Mouse (Mus musculus): Measurements from ENCODE around the gene Hist1h3a.
"Not testable (repeated sequence)": the region's sequence is repeated elsewhere in the genome, so short reads cannot be mapped to it uniquely, and the experiment has no call there.

Gene Hist1h3a

GRCm38 (mm10) chr13:23757921-23758320, 4.3 kb downstream of the Hist1h3a start:
- no peak for DNase-seq (ENCODE audit: low spot score)

- DNase-seq (ENCODE audit: low spot score) = no peak
Observed at GRCm38 (mm10) chr13:23757211-23757773, 4.9 kb downstream of the Hist1h3a start.

DNA sequence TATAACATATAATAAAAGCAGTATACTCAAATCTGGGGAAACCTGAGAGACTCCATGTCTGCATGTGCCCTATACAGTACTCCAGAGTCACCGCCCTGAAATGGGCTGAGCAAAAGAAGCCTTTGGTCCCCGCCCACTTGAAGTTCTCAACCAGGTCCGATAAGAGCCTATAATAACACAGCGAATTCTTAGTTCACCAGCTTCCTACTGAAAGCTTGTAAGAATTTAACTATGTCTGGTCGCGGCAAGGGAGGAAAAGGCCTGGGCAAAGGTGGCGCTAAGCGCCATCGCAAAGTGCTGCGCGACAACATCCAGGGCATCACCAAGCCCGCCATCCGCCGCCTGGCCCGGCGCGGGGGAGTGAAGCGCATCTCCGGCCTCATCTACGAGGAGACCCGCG, 5.4 kb downstream of the Hist1h3a start, which contains the start of gene Hist1h4b:
Hist1h4b (plus strand) TSS at position 224 of the 400 bp plus-strand sequence.
- no peak for DNase-seq (ENCODE audit: low spot score)

GRCm38 (mm10) chr13:23755000-23755399, 7.2 kb downstream of the Hist1h3a start:
- no peak for DNase-seq (ENCODE audit: low spot score)

DNA sequence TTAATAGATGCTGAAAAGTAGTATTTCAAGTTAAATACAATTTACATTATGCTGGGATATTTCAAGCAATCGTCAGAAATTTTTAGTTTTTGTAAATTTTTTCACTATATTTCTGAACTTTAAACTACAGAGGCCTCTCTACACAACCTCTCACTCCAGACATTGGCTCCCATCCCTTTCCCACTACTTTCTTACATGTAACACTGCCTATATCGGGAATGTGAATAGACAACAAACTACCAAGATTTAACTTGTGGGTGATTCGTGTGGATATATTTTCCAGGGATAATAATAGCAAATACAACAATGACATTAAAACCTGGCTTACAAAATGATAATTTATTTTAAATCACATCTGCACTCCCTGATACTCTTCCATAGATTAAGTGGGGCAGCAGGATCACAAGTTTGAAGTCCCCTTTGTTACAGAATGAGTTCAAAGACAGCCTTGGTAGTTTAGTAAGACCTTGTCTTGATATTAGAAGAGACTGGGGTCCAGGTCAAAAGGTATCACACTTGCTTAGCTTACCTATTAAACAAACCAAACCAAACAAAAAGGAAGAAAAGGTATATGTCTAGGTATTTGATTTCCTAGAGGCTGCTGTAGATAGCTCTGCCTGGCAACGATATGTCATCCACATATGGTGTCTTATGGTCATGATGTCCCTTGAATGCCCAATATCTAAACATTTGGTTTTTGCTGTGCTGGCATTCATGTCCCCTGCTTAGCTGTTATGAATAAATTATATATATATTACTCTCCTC, 8.7 kb downstream of the Hist1h3a start:
- no peak for DNase-seq (ENCODE audit: low spot score)

- DNase-seq (ENCODE audit: low spot score) = no peak
Observed at GRCm38 (mm10) chr13:23752742-23753172, 9.4 kb downstream of the Hist1h3a start.

DNA sequence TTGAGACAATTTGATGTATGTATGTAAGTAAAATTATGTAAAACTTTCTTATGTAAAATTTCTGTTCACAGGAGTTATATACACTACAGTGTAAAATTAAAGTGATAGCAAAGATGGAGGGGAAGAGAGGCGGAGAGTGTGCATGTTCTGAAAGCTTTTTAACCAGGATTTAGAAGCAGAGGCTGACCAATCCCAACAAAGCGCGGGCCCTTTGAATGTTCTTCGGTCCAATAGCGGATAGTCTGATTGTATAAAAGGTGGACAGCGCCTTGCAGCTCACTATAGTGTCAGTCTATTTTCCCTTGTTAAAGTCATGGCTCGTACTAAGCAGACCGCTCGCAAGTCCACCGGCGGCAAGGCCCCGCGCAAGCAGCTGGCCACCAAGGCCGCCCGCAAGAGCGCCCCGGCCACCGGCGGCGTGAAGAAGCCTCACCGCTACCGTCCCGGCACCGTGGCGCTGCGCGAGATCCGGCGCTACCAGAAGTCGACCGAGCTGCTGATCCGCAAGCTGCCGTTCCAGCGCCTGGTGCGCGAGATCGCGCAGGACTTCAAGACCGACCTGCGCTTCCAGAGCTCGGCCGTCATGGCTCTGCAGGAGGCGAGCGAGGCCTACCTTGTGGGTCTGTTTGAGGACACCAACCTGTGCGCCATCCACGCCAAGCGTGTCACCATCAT, 10.0 kb downstream of the Hist1h3a start, which contains the start of gene Hist1h3b:
Hist1h3b (plus strand) TSS at position 201 of the 675 bp plus-strand sequence.
- DNase-seq (ENCODE audit: low spot score) = peak; percentile 47

DNA sequence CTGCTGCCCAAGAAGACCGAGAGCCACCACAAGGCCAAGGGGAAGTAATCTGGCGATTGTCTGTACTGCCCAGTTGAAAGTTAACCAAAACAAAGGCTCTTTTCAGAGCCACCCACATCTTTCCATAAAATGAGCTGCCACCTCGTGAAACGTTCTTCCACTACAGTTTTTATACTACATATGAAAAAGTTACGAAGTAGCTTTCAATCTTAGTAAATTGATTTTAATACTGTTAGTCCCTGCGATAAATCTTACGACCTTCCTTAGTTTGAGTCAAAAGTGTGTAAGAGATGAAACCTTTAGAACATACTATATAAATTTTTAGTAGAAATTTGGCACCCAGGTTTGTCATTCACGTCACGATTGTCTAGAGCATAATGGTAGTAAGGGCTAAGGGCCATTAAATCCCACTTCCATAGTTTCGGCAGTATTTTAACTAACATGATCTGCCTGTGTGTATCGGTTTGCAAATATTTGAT, 10.7 kb downstream of the Hist1h3a start:
- no peak for DNase-seq (ENCODE audit: low spot score)

GRCm38 (mm10) chr13:23750839-23751477, 11.2 kb downstream of the Hist1h3a start, which contains the start of gene Hist1h2ab:
Gene Hist1h2ab (plus strand): TSS chr13:23751126.
- not testable (repeated sequence) for DNase-seq (ENCODE audit: low spot score)

GRCm38 (mm10) chr13:23749563-23750121, 12.5 kb downstream of the Hist1h3a start:
- no peak for DNase-seq (ENCODE audit: low spot score)

- no peak for DNase-seq (ENCODE audit: low spot score)
Observed at GRCm38 (mm10) chr13:23747892-23748288, 14.3 kb downstream of the Hist1h3a start.

- DNase-seq (ENCODE audit: low spot score) = no peak
Observed at GRCm38 (mm10) chr13:23747081-23747891, 14.9 kb downstream of the Hist1h3a start.

DNA sequence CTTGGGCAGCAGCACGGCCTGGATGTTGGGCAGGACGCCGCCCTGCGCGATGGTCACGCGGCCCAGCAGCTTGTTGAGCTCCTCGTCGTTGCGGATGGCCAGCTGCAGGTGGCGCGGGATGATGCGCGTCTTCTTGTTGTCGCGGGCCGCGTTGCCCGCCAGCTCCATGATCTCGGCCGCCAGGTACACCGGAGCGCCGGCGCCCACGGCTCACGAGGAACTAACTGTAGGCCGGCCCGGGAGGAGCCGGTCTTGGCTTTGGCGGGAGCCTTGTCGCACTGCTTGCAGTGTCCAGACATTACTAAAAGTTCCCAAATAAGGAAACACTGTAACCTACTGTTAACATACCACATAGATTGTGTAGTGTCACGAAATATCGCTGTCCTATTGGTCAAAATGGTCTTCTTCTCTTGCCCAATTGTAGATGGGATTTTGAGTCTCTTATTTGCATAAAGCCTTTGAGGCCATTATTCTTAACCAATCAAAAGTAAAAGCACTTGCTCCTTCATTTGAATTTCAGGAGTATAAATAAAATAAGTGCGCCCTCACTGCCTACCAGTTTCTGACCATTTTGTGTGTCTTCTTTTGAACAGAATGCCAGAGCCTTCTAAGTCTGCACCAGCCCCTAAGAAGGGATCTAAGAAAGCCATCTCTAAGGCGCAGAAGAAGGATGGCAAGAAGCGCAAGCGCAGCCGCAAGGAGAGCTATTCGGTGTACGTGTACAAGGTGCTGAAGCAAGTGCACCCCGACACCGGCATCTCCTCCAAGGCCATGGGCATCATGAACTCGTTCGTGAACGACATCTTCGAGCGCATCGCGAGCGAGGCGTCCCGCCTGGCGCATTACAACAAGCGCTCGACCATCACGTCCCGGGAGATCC, 15.7 kb downstream of the Hist1h3a start, which contains the start of gene Hist1h2bb:
Hist1h2bb (plus strand) TSS at position 534 of the 880 bp plus-strand sequence.
- DNase-seq (ENCODE audit: low spot score) = not testable (repeated sequence)

DNA sequence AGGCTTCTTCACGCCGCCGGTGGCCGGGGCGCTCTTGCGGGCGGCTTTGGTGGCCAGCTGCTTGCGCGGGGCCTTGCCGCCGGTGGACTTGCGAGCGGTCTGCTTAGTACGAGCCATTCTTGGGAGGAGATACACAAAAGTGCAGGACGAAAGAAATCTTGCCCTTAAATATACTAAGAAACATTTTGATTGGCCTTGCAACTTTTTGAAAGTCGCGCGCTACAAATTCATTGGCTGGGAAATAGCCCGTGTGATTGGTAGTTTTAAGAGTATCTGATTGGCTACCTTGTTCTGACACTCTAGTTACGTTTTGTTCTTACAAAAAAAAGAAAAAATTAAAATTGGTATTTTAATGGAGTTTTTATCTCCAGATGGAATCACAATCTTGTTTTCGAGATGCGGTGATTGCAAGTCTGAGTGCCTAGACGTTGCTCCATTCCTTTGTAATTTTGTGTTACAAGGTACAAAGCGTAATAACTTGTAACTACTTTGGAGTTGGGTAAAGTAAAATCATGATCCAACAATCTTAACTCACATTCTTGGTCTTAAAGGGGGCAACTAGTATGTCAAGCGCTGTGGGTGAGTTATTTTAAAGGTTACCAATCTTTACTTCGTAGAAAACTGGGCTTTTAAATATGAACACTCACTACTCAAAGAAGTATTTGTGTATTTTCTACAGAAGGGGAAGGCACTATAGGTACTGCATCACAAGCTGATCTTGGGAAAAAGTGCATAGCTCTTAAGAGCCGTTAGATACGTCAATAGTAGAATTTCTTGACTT, 16.6 kb downstream of the Hist1h3a start, which contains the start of gene Hist1h3c:
Hist1h3c (minus strand) TSS at position 222 of the 781 bp plus-strand sequence.
- no peak for DNase-seq (ENCODE audit: low spot score)

GRCm38 (mm10) chr13:23744421-23745380, 17.5 kb downstream of the Hist1h3a start:
- DNase-seq (ENCODE audit: low spot score) = no peak

DNA sequence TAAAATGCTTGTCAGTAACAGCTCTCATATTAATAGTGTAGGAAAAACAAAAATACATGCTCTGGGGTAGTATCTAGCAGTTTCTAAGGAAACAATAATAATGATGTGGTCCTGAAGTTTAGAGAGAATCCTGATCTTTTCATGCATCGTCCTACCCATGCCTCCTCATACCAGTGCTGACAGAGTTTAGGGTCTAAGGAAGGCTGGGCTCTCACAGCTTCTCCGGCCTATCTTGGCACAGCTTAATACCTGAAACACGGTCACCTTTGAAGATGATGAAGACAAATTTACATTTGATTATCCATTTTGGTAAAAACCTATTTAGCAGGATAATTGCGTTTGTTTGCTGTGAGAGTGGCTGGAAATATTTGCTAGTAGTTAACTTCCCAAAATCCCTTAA, 18.2 kb downstream of the Hist1h3a start:
- no peak for DNase-seq (ENCODE audit: low spot score)

- DNase-seq (ENCODE audit: low spot score) = no peak
Observed at GRCm38 (mm10) chr13:23743215-23743614, 19.0 kb downstream of the Hist1h3a start.

GRCm38 (mm10) chr13:23742007-23742406, 20.2 kb downstream of the Hist1h3a start:
- no peak for DNase-seq (ENCODE audit: low spot score)
